Mouse (Mus musculus): Measurements from ENCODE around the gene Setd6.

Gene Setd6

DNA sequence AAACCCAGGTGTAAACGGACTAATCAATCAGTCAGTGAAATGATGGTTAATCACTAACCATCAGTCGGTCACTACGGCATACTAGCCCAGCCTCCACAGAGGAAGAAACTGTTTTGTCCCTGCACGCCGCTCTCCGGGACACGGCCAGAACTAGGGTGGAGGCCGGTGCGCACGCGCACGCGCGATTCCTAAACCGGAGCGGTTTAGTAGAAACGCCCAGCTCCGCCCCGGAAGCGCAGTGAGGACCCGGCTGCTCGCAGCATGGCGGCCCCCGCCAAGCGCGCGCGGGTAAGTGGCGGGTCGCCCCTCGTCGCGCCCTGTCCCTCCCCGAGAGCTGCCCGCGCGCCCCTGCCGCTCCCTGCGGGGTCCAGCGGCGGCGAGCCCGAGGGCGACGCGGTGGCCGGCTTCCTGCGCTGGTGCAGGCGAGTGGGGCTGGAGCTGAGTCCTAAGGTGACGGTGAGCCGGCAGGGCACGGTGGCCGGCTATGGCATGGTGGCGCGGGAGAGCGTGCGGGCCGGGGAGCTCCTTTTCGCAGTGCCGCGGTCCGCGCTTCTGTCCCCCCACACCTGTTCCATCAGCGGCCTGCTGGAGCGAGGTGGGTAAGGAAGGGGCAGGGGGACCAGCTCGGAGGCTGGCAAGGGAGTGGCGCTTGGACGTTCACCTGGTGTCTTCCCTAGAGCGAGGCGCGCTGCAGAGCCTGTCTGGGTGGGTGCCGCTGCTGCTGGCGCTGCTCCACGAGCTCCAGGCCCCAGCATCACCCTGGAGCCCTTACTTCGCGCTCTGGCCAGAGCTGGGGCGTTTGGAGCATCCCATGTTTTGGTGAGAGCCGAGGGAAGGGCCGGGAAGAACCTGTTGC, at the start of gene Setd6:
TSS of gene Setd6 (plus strand) at position 206 of the 856 bp plus-strand sequence.
- DNase-seq (ENCODE audit: low spot score), result peak; percentile 89

DNA sequence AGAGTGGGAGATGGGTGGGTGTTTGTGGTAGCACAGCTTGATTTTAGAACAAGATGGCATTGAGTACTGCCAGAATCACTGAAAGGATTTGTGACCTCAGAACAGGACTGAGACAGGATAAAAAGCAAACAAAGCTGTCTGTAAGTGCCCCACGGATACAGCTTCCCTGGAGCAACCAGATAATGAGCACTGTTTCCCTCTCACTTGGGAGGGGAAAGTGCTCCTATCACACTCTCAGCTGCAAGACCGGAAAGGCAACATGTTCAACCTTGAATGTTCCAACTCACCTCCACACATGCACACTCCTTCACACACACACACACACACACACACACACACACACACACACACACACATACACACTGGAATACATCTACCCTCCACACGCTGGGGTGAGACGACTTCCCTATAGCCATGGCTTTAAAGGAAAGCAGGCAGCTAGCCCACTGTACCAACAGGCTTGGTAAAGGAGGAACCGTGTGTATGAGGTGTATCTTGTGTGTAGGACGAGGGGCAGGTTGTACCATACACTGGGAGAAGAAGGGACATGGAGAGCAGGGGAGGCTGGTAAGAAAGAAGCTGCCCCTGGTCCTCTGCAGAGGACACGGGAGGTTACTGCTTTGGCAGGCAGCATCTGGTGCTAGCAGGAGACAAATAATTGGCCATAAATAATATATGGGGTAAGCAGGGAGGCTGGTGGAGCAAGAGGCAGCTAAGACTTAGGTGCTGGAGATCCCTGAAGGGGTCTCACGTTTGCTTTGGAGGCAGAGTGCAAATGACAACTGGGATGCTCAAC, 47.3 kb upstream of the Setd6 start:
- DNase-seq (ENCODE audit: low spot score), result no peak

GRCm38 (mm10) chr8:95669967-95670366, 45.7 kb upstream of the Setd6 start:
- DNase-seq (ENCODE audit: low spot score), result no peak

- DNase-seq (ENCODE audit: low spot score), result no peak
These were observed 43.8 kb upstream of the Setd6 start for GRCm38 (mm10) chr8:95671861-95672260.

DNA sequence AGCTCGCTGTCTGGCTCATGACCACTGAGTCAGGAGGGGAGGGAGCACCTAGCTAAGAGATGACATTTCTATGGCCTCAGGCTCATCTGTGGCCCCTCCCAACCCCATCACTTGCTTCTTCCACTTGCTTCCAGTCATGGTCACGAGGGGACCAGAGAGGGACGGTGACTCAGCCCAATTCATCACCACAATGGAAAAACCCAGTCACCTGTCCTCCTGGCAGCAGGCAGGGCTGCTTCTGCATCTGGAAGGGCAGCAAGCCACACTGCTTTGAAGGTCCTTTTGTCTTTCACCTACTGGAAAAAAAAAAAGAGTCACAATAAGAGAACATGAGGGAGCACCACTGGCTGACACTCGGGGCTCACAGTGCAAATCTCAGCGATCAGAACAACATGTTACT, 42.9 kb upstream of the Setd6 start:
- no peak for DNase-seq (ENCODE audit: low spot score)

DNA sequence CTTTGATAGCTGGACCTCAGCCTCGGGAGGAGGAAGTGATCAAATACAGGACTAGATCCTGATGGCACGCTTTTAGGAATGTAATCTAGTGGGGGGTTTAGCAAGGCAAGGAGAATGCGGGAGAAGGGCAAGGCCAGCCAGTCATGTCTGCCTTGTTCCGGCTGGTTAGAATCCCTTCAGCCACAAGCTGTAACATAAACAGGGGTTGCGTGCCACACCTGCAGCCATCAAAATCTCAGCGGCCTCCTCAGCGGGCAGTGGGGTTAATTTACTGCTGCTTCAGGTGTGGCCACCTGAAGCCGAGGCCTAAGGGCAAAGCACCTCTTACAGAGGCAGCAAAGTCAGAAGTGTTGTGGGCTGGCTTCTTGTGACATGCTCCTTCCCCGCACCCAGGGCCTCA, 39.0 kb upstream of the Setd6 start, which contains the start of gene Ndrg4:
TSS of gene Ndrg4 (plus strand) at position 350 of the 400 bp plus-strand sequence.
- DNase-seq (ENCODE audit: low spot score), result no peak

GRCm38 (mm10) chr8:95677591-95678023, 38.1 kb upstream of the Setd6 start:
- no peak for DNase-seq (ENCODE audit: low spot score)

- DNase-seq (ENCODE audit: low spot score), result peak; percentile 9
These were observed 37.6 kb upstream of the Setd6 start for GRCm38 (mm10) chr8:95678024-95678611.

DNA sequence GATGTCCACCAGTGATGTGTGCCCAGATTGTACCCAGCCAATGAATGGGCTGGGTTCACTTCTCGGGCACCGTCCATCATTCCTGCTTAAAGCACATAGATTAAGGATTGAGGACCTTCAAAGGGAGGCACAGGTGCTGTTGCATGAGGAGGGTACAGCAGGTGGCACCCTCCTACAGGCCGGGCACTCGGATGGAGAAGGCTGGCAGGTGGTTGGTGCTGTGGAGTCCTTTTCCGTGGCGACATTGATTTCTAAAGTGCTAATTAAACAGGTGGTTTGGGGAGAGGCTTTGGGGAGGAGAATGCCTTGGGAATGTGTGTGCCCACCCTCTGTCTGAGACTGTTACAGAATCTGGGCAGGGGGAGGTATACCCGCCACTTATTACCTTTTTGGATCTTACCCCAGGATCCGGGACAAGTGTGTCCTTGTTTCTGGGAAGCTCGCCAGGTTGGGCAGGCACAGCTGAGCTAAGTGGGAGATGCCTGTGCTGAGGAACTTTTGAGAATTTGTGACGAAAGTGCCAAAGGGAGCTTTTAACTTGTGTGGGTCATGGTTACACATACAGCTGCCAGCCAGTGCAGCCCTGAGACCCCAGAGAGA, 27.5 kb upstream of the Setd6 start:
- no peak for DNase-seq (ENCODE audit: low spot score)

DNA sequence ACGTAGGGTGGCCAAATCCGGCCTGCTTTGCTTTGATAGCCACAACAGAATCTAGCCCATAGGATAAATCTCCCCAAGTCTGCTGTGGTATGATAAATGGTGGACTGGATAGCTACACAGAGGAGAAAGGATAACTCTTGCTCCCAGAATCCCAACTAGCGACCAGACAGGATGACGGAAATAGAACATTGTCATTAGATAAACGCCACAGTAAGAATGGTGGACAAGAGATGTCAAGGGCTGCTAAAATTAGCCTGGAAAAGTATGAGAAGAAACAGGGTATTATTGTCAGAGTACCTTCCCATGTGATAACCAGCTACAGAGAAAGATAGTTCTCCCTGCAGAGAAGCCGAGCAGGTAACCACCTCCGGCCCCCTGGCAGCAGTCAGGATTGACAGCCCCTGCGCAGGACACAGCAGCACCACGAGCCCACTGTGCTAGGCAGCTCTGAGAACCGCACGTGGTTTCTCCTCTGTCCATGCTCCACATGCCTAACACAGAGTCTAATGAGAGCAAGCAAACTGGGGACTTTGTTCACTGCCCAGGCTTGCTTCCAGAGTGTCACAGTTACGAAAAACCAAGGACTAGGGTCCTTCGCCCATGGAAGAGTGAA, 24.6 kb upstream of the Setd6 start:
- DNase-seq (ENCODE audit: low spot score), result no peak

GRCm38 (mm10) chr8:95694631-95695030, 21.1 kb upstream of the Setd6 start:
- no peak for DNase-seq (ENCODE audit: low spot score)

GRCm38 (mm10) chr8:95696661-95697060, 19.0 kb upstream of the Setd6 start:
- DNase-seq (ENCODE audit: low spot score), result no peak

GRCm38 (mm10) chr8:95697128-95697527, 18.6 kb upstream of the Setd6 start:
- peak; percentile 68 for DNase-seq (ENCODE audit: low spot score)

DNA sequence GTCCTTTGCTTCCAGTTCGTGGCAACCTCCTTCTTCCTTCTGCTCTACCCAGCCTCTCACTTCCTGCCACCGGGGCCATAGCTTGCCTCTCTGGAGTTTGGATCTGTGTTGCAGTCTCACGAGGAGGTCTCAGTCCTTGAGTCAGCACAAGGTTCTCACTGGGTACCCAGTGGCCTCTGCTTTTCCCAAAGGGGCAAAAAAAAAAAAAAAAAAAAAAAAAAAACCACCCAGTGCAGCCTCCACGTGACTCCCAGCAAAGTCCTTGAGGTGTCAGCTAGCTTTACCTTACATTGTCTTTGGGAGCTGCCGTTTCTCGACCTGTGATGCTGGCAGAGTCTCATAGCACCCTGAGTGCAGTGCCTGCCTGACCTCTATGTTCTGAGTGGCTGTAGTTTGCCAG, 17.5 kb upstream of the Setd6 start:
- DNase-seq (ENCODE audit: low spot score), result no peak

- no peak for DNase-seq (ENCODE audit: low spot score)
These were observed 15.4 kb upstream of the Setd6 start for GRCm38 (mm10) chr8:95700282-95700681.

DNA sequence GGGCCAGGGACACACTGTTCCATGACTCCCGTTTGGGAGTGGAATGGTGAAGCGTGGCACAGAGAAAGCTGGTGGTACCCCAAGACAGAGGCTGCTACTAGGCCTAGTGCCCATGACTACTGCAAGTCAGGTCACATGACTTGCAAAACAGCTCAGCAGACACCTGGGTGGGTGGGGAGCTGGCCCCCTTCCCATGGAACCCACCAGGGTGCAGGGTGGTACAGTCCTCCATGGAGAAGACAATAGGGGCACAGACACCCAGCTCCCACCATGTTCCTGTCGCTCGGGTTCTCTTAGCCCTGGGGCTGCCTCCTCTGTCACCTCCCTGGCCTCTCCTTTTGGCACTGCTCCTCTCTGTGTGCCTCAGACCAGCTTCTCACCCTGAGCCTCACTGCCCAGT, 13.9 kb upstream of the Setd6 start:
- DNase-seq (ENCODE audit: low spot score), result no peak

DNA sequence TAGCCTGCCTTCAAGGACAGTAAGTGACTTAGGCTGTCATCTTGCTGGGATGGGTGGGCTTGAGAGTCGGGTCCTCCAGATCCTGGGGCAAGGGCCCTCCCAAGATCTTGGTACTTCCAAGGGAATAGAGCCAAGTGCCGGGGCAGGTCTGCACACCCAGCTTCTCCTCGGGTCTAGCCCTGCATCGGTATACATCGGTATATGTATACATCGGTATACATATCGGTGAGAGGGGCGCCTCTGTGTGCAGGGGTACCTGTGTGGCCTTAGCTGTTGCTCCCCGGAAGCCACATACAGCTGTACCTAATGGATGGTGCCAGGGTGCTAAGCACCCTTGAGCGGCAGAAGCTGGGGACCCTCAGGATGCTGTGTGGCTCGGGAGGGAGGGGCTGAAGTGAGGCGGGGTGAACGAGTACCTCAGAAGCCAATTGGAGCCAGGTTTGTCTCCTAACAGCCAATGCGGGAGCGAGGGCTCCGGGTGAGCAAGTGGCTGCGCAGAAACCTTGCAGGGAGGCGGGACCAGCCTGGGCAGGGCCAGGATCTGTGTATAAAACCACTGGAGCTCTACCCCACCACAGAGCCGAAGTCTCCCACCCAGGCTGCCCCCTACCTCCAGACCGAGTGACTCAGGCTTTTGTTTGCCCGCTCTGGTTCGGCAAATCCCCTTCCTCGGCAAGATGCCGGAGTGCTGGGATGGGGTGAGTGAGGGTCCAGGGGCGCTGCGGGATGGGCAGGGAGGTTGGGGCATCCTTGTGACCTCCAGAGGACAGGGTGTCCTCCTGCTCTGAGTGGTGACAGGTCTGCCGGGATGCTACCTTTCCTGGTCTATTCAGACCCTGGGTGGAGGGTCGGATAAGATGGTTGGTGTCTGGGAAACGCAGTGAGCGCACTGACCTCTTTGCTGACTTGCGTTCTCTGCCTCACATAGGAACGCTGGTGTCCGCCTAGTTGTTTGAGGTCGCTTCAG, 12.9 kb upstream of the Setd6 start:
- peak; percentile 72 for DNase-seq (ENCODE audit: low spot score)

- DNase-seq (ENCODE audit: low spot score), result no peak
These were observed 12.0 kb upstream of the Setd6 start for GRCm38 (mm10) chr8:95703461-95704260.

DNA sequence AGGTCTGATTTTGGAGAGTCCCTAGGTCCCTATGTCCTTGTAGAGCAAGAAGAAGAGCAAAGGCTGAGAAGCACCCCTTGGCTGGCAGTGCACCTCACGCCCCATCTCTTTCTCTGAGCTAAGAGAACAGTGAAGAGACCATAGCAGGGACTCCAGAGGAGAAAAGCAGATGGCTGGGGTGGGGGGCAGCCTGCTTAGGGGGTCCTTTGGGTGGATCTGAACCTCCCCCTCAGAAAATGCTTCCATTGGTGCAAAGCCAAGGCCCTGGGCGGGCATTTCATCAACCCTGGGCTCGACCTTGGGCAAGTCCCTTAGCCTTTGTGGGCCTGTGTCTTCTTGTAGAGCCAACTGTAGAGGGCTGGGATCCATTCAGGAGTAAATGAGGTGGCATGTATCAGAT, 11.1 kb upstream of the Setd6 start:
- no peak for DNase-seq (ENCODE audit: low spot score)

DNA sequence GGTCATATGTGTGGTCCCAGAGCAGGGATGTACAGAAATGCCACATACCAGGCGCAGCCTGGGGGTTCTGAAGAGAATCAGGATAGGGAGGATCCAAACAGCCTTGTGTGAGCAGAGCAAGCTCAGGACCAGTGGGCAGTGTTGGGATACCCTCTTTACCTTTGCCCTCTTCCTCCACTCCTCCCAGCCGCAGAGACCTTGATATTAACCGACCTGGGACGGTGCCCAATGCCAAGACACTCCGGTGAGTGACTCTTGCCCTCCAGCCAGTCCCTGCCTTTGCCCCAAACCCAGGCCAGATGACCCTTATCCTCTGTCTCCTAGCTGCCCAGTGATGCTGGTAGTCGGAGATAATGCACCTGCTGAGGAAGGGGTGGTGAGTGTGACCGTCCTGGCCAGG, 6.1 kb upstream of the Setd6 start:
- DNase-seq (ENCODE audit: low spot score), result no peak
